Mouse (Mus musculus) lung, embryonic 14.5 days (tissue): ENCODE results near the gene Nat14. TPM values are rescaled to one million over a fixed set of nuclear protein-coding genes. Genes with fewer than 3 reads are reported as not detected.
A peak's percentile ranks its signal among the peaks of the same experiment; 100 is the strongest.
"Not testable (repeated sequence)": the region's sequence is repeated elsewhere in the genome, so short reads cannot be mapped to it uniquely, and the experiment has no call there.

ENCODE experiments used
- ATAC-seq: fragments of 200-750 bp; cut with Nextera tagmentation; 2 replicates; pipeline ENCODE4 v1.8.0; 2017; ENCODE audit warnings: mild to moderate bottlenecking, moderate TSS enrichment, moderate library complexity; ENCODE audit not compliant: insufficient read depth
- DNase-seq: peaks from one replicate; pipeline ENCODE4 v3.0.0-alpha.2; 2015
- H3K27ac ChIP-seq: fragments of 300-500 bp; sonication (generic); 2 replicates; pipeline ENCODE4 v1.5.1; 2014; ENCODE audit warnings: low read depth, mild to moderate bottlenecking, moderate library complexity
- H3K27me3 ChIP-seq: fragments of 300-500 bp; sonication (generic); 2 replicates; pipeline ENCODE4 v1.6.1; 2014; ENCODE audit warnings: low read length, control low read depth; ENCODE audit not compliant: insufficient read depth
- H3K36me3 ChIP-seq: fragments of 300-500 bp; sonication (generic); 2 replicates; pipeline ENCODE4 v1.6.1; 2014; ENCODE audit warnings: control low read depth; ENCODE audit not compliant: insufficient read depth
- H3K4me1 ChIP-seq: fragments of 300-500 bp; sonication (generic); 2 replicates; pipeline ENCODE4 v1.6.1; 2014; ENCODE audit warnings: antibody characterized with exemption, control low read depth; ENCODE audit not compliant: insufficient read depth
- H3K4me2 ChIP-seq: fragments of 300-500 bp; sonication (generic); 2 replicates; pipeline ENCODE4 v1.6.1; 2014; ENCODE audit warnings: mild to moderate bottlenecking
- H3K4me3 ChIP-seq: fragments of 300-500 bp; sonication (generic); 2 replicates; pipeline ENCODE4 v1.5.1; 2014; ENCODE audit warnings: low read depth, low read length
- H3K9ac ChIP-seq: fragments of 300-500 bp; sonication (generic); 2 replicates; pipeline ENCODE4 v1.6.1; 2014
- H3K9me3 ChIP-seq: fragments of 300-500 bp; sonication (generic); 2 replicates; pipeline ENCODE4 v1.6.1; 2016; ENCODE audit warnings: low read depth, low read length, control low read depth
- CTCF ChIP-seq: IDR thresholded peaks from 2 replicates; pipeline ENCODE4 v1.5.1; 2016; ENCODE audit warnings: antibody characterized with exemption, low read depth
- WGBS: fragments of 180-500 bp; shearing (Covaris S2); extraction: QIAGEN DNeasy Blood & Tissue Kit; methylation state at CpG from one replicate; pipeline ENCODE4 v1.1.7; 2014; 5-methylcytosine and 5-hydroxymethylcytosine counted together
- polyA plus RNA-seq: library from polyadenylated mRNA; unstranded; fragments of >200 nt; fragmentation: Nextera tagmentation; extraction: Ambion mirVana; gene quantifications from 2 replicates; pipeline ENCODE4 v1.2.1, GENCODE M21; 2014

Gene Nat14
- 1.4 and 2.3 TPM in 2 replicates for polyA plus RNA-seq

DNA sequence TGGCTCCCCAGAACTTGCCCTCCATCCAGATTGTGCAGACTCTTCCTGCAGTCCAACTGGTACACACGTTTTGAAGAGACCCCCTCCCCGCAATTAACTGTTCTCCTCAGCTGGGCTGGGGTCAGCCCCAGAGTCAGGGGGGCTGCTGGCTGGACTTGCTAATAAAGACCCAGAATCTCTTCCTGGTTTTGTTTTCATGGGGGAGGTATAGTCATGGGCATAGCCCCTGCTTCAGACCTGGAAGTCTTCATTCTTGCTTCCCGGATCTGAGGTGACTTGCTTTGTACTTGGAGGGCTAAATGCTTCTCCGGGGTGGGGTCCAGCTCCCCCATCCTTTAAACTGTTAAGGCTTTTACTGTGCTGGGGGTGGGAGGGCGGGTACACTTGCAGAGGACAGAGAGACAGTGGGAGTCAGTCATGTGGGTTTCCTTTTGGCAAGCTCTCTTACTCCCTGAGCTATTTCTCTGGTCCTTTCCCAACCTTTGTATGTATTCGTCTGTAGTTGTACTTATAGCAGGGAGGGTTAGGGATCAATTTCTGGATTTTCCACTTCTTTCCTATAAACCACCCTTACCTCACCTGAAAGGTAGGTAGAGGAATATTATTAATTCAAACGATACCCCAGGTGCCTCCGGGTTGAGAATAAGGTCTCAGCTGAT is at the start of gene Nat14:
Gene Nat14 (plus strand): TSS at position 205 of the 659 bp plus-strand sequence.
- WGBS, result 34% methylated on average over 8 of the region's 8 CpGs
- no peak for ATAC-seq

DNA sequence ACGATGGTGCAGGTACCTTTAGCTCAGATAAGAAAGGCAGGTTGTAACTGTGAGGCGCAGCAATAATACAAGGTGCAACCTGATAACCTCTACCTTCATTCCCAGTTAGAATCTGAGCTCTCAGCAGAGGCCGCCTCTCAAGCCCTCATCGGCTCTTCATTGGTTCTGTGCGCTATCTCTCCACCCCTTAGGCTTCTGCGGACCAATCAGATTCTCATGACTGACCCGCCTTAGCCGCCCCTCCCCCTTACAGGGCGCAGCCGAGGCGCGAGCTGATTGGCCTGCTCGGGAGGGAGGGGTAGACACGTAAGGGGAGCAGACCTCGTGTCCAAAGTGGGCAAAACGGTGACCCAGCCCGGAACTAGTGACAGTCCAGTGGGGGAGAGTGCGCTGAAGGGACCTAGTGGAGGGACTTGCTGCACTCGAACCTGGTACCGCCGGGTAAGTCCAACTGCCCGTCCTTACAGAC is 45.0 kb upstream of the Nat14 start, which contains the start of gene Isoc2a:
Gene Isoc2a (plus strand): TSS at position 401 of the 469 bp plus-strand sequence.
- WGBS, result 0% methylated on average over 22 of the region's 22 CpGs
- ATAC-seq (peak; percentile 100), DNase-seq (peak; percentile 97)
- Histone ChIP-seq H3K36me3 (no peaks in the 10 kb centered on the region), H3K27me3 (no peaks in the 10 kb centered on the region), H3K27ac (no peak within 1 kb of the TSS), H3K4me3 (peak within 1 kb of the TSS; percentile 52), H3K9me3 (no peaks in the 10 kb centered on the region), H3K9ac (peak within 1 kb of the TSS; percentile 60), H3K4me1 (no peaks in the 10 kb centered on the region), H3K4me2 (peak within 1 kb of the TSS; percentile 88)
- no peak for TF ChIP-seq CTCF

More for the DNA sequence above, at the start of gene Nat14:
- peaks cover 32% of the 10 kb centered on the region for H3K4me1 ChIP-seq
- no peak within 1 kb of the TSS; the same call in 1 of the 2 replicates for H3K9ac ChIP-seq
- H3K36me3 ChIP-seq, result peaks cover 37% of the 10 kb centered on the region
- peak within 1 kb of the TSS; percentile 18 for H3K4me3 ChIP-seq
- no peaks in the 10 kb centered on the region for H3K27me3 ChIP-seq
- peak within 1 kb of the TSS; percentile 53 for H3K4me2 ChIP-seq
- TF ChIP-seq CTCF, result no peak
- no peaks in the 10 kb centered on the region for H3K9me3 ChIP-seq
- H3K27ac ChIP-seq, result peak within 1 kb of the TSS; percentile 63
- no peak for DNase-seq

DNA sequence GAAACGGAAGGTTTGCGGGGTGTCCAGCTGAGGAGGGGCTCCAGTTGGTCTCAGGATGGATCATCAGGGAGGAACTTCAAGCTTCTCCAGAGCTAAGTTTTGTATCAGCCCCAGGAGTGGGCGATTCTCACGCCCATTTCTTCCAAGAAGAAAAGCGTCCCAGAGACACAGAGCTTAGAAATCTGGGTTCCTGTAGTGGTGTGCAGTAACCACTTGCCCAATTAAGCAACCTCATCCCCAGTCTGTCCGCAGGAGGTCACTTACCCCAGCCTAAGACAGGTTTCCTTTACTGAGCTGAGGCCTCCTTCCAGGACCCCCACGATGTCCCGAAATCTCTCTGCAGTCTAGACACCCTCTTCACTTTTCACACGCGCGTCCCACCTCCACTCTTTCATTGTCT is 44.6 kb upstream of the Nat14 start:
- Histone ChIP-seq H3K27ac (no peak overlapping the region), H3K9ac (peak overlapping the region; percentile 60), H3K4me3 (peak overlapping the region; percentile 52), H3K4me2 (peak overlapping the region; percentile 88), H3K36me3 (no peaks in the 10 kb centered on the region), H3K9me3 (no peaks in the 10 kb centered on the region), H3K4me1 (no peaks in the 10 kb centered on the region), H3K27me3 (no peaks in the 10 kb centered on the region)
- no peak for DNase-seq
- TF ChIP-seq CTCF, result no peak
- 10% methylated on average over 11 of the region's 11 CpGs for WGBS
- peak; percentile 19; the same call in 1 of the 2 replicates for ATAC-seq

DNA sequence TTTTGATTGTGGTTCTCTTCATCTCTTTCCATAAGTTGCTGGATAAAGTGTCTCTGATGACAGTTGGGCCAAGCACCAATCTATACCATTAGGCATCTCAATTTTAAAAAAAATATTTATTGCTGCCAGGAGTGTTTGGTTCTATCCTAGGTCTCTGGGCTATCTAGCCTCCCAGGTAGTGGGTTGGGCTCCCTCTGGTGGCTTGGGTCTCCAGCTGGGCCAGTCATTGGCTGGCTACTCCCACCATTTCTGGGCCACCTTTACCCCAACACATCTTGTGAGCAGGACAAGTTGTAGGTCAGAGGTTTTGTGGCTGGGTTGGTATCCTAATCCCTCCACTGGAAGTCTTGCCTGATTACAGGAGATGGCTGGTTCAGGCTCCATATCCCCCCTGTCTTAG is 43.6 kb upstream of the Nat14 start:
- Histone ChIP-seq H3K36me3 (no peaks in the 10 kb centered on the region), H3K9me3 (no peaks in the 10 kb centered on the region), H3K9ac (no peak overlapping the region), H3K27ac (no peak overlapping the region), H3K4me2 (peak overlapping the region; percentile 88), H3K4me1 (no peaks in the 10 kb centered on the region), H3K27me3 (no peaks in the 10 kb centered on the region), H3K4me3 (no peak overlapping the region)
- no peak for DNase-seq
- peak; percentile 43 for TF ChIP-seq CTCF
- ATAC-seq, result no peak

DNA sequence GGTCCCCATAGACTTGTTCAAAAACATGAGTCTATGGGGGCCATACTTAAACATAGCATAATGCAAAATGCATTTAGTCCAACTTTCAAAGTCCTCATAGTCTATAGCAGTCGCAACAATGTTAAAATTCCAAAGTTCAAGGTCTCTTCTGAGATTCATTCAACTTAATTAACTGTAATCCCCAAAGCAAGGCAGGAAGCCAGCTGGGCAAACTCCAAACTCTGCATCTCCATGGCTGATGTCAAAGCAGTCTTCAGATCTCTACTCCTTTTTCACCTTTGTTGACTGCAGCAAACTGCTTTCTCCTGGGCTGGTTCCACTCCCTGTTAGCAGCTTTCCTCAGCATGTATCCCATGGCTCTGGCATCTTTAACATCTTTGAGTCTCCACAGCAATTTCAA is 42.8 kb upstream of the Nat14 start:
- not testable (repeated sequence) for H3K9me3 ChIP-seq, H3K27ac ChIP-seq, H3K4me1 ChIP-seq, H3K4me3 ChIP-seq, H3K36me3 ChIP-seq, H3K9ac ChIP-seq, DNase-seq, H3K4me2 ChIP-seq, H3K27me3 ChIP-seq, ATAC-seq
- 73% methylated on average over 1 of the region's 1 CpGs for WGBS

DNA sequence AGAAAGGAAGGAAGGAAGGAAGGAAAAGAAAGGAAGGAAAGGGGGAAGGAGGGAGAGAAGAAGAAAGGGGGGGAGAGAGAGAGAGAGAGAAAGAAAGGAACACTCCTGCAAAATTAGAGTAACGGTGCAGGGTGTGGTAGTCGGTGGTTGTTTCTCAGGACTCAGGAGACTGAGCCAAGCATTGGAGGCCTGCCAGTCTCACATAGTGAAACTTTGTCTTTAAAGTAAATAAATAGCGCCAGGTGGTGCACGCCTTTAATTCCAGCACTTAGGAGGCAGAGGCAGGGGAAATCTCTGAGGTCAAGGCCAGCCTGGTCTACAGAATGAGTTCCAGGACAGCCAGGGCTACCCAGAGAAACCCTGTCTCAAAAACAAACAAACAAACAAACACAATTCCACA is 35.1 kb upstream of the Nat14 start:
- no peak for TF ChIP-seq CTCF
- WGBS, result 45% methylated on average over 4 of the region's 4 CpGs
- H3K4me2 ChIP-seq, result no peak overlapping the region
- ATAC-seq (no peak), DNase-seq (no peak)
- H3K4me1 ChIP-seq, result no peaks in the 10 kb centered on the region
- H3K27ac ChIP-seq, result no peak overlapping the region
- H3K36me3 ChIP-seq, result no peaks in the 10 kb centered on the region
- no peak overlapping the region for H3K4me3 ChIP-seq
- H3K27me3 ChIP-seq, result no peaks in the 10 kb centered on the region
- H3K9ac ChIP-seq, result no peak overlapping the region
- H3K9me3 ChIP-seq, result no peaks in the 10 kb centered on the region

DNA sequence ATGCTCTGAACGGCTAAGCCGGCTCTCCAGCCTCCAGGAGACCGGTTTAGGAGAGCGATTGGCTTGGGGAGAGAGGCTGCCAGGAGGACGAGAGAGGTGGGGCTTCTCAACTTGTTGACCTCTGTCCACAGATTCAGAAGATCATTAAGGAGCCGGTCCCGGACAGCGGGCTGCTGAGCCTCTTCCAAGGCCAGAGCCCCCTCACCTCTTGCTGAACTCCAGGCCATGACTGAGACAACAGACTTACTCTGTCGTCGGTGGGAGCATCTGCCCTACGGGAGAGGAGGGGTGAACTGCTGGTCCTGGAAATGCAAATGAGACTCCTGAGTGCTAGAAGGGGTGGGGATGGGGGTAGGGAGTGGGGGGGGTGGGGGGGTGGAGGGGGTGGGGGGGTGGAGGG is 26.6 kb upstream of the Nat14 start:
- Histone ChIP-seq H3K4me1 (no peaks in the 10 kb centered on the region), H3K4me3 (no peak overlapping the region), H3K9ac (no peak overlapping the region), H3K36me3 (no peaks in the 10 kb centered on the region), H3K4me2 (no peak overlapping the region), H3K27ac (no peak overlapping the region), H3K27me3 (peaks cover 8% of the 10 kb centered on the region; the same call in 1 of the 2 replicates), H3K9me3 (no peaks in the 10 kb centered on the region)
- ATAC-seq, result no peak
- WGBS, result 47% methylated on average over 11 of the region's 11 CpGs
- DNase-seq, result no peak
- TF ChIP-seq CTCF, result no peak
